Mouse (Mus musculus) hindbrain, postnatal 0 days (tissue): ENCODE measurements at regions not wholly inside any gene's neighbourhood (a gene's known extent, or its start where the extent isn't known, plus 50 kb on each side); places are given as distances from the start of the nearest gene placed in this dataset.

Experiments used
- ATAC-seq: fragments of 200-750 bp; cut with Nextera tagmentation; 2 replicates; pipeline ENCODE4 v1.8.0; 2017; ENCODE audit warnings: mild to moderate bottlenecking, moderate TSS enrichment, moderate library complexity
- DNase-seq: peaks from one replicate; pipeline ENCODE4 v3.0.0-alpha.2; 2015; ENCODE audit warnings: low spot score
- H3K27ac ChIP-seq: fragments of 300-500 bp; sonication (generic); 2 replicates; pipeline ENCODE4 v1.5.1; 2014; ENCODE audit warnings: mild to moderate bottlenecking
- H3K27me3 ChIP-seq: fragments of 300-500 bp; sonication (generic); 2 replicates; pipeline ENCODE4 v1.6.1; 2014; ENCODE audit warnings: low read length, mixed read lengths; ENCODE audit not compliant: insufficient read depth
- H3K36me3 ChIP-seq: fragments of 300-500 bp; sonication (generic); 2 replicates; pipeline ENCODE4 v1.6.1; 2014; ENCODE audit warnings: low read length, mixed read lengths; ENCODE audit not compliant: insufficient read depth
- H3K4me1 ChIP-seq: fragments of 300-500 bp; sonication (generic); 2 replicates; pipeline ENCODE4 v1.6.1; 2014; ENCODE audit warnings: antibody characterized with exemption, low read length, mixed read lengths; ENCODE audit not compliant: insufficient read depth
- H3K4me2 ChIP-seq: fragments of 300-500 bp; sonication (generic); 2 replicates; pipeline ENCODE4 v1.6.1; 2014; ENCODE audit warnings: low read depth, mild to moderate bottlenecking, low read length, moderate library complexity, mixed read lengths
- H3K4me3 ChIP-seq: fragments of 300-500 bp; sonication (generic); 2 replicates; pipeline ENCODE4 v1.5.1; 2014; ENCODE audit warnings: low read length
- H3K9ac ChIP-seq: fragments of 300-500 bp; sonication (generic); replicated peaks from 2 replicates; pipeline ENCODE4 v1.6.1; 2014; ENCODE audit warnings: mild to moderate bottlenecking, low read length, moderate library complexity, mixed read lengths
- H3K9me3 ChIP-seq: fragments of 300-500 bp; sonication (generic); 2 replicates; pipeline ENCODE4 v1.6.1; 2016; ENCODE audit warnings: low read length, mixed read lengths
- CTCF ChIP-seq: IDR thresholded peaks from 2 replicates; pipeline ENCODE4 v1.5.1; 2016; ENCODE audit warnings: antibody characterized with exemption, control low read depth, low read depth
- WGBS: fragments of 180-500 bp; shearing (Covaris S2); extraction: QIAGEN DNeasy Blood & Tissue Kit; methylation state at CpG from one replicate; pipeline ENCODE4 v1.1.7; 2014; 5-methylcytosine and 5-hydroxymethylcytosine counted together

- Histone ChIP-seq H3K9me3 (no peaks in the 10 kb centered on the region), H3K9ac (no peak overlapping the region), H3K4me3 (no peak overlapping the region), H3K27ac (no peak overlapping the region), H3K4me1 (no peaks in the 10 kb centered on the region), H3K4me2 (no peak overlapping the region), H3K36me3 (no peaks in the 10 kb centered on the region), H3K27me3 (no peaks in the 10 kb centered on the region)
- ATAC-seq (no peak), DNase-seq (no peak)
- WGBS = 62% methylated on average over 7 of the region's 7 CpGs
- no peak for TF ChIP-seq CTCF
Measured at GRCm38 (mm10) chr3:68783666-68784416, 85.5 kb upstream of the 1110032F04Rik start.

- H3K4me3 ChIP-seq = no peak overlapping the region
- no peaks in the 10 kb centered on the region for H3K27me3 ChIP-seq
- WGBS = 88% methylated on average over 3 of the region's 3 CpGs
- H3K9ac ChIP-seq = no peak overlapping the region
- ATAC-seq (no peak), DNase-seq (no peak)
- no peak overlapping the region for H3K4me2 ChIP-seq
- no peak for TF ChIP-seq CTCF
- H3K9me3 ChIP-seq = no peaks in the 10 kb centered on the region
- H3K27ac ChIP-seq = no peak overlapping the region
- no peaks in the 10 kb centered on the region for H3K4me1 ChIP-seq
- H3K36me3 ChIP-seq = no peaks in the 10 kb centered on the region
Measured at GRCm38 (mm10) chr3:68786771-68787170, 82.6 kb upstream of the 1110032F04Rik start.

- Histone ChIP-seq H3K27me3 (no peaks in the 10 kb centered on the region), H3K4me2 (no peak overlapping the region), H3K4me1 (no peaks in the 10 kb centered on the region), H3K27ac (no peak overlapping the region), H3K36me3 (no peaks in the 10 kb centered on the region), H3K9ac (no peak overlapping the region), H3K9me3 (no peaks in the 10 kb centered on the region), H3K4me3 (no peak overlapping the region)
- ATAC-seq = no peak
- TF ChIP-seq CTCF = no peak
- no peak for DNase-seq
- WGBS = 53% methylated on average over 10 of the region's 10 CpGs
Measured at GRCm38 (mm10) chr3:68787385-68788175, 81.8 kb upstream of the 1110032F04Rik start.

GRCm38 (mm10) chr3:68789491-68789890, 79.9 kb upstream of the 1110032F04Rik start:
- Histone ChIP-seq H3K27ac (no peak overlapping the region), H3K27me3 (no peaks in the 10 kb centered on the region), H3K4me3 (no peak overlapping the region), H3K9me3 (no peaks in the 10 kb centered on the region), H3K4me1 (0 out of 2 replicates have a peak, but pooled peaks cover 9% of the 10 kb centered on the region), H3K4me2 (no peak overlapping the region), H3K9ac (no peak overlapping the region), H3K36me3 (no peaks in the 10 kb centered on the region)
- ATAC-seq = no peak
- no peak for DNase-seq
- 88% methylated on average over 6 of the region's 6 CpGs for WGBS
- TF ChIP-seq CTCF = no peak

- DNase-seq = no peak
- no peaks in the 10 kb centered on the region for H3K9me3 ChIP-seq
- no peak for ATAC-seq
- no peak overlapping the region for H3K4me3 ChIP-seq
- TF ChIP-seq CTCF = no peak
- H3K27me3 ChIP-seq = no peaks in the 10 kb centered on the region
- H3K27ac ChIP-seq = no peak overlapping the region
- 0 out of 2 replicates have a peak, but pooled peaks cover 11% of the 10 kb centered on the region for H3K4me1 ChIP-seq
- no peak overlapping the region for H3K4me2 ChIP-seq
- WGBS = 96% methylated on average over 4 of the region's 4 CpGs
- H3K36me3 ChIP-seq = no peaks in the 10 kb centered on the region
- no peak overlapping the region for H3K9ac ChIP-seq
Measured at GRCm38 (mm10) chr3:68790466-68790865, 78.9 kb upstream of the 1110032F04Rik start.

- Histone ChIP-seq H3K9me3 (no peaks in the 10 kb centered on the region), H3K4me2 (no peak overlapping the region), H3K4me1 (0 out of 2 replicates have a peak, but pooled peaks cover 11% of the 10 kb centered on the region), H3K9ac (no peak overlapping the region), H3K27me3 (no peaks in the 10 kb centered on the region), H3K36me3 (no peaks in the 10 kb centered on the region), H3K4me3 (no peak overlapping the region), H3K27ac (no peak overlapping the region)
- DNase-seq (no peak), ATAC-seq (no peak)
- TF ChIP-seq CTCF = no peak
- WGBS = 97% methylated on average over 4 of the region's 4 CpGs
Measured at GRCm38 (mm10) chr3:68792883-68793282, 76.5 kb upstream of the 1110032F04Rik start.
